Mouse (Mus musculus) stomach, adult 2 months (tissue): ENCODE results near the gene Mdk. TPM values are rescaled to one million over a fixed set of nuclear protein-coding genes. Genes with fewer than 3 reads are reported as not detected.

Experiments used
- polyA plus RNA-seq: library from polyadenylated mRNA; depleted of rRNA; stranded (reverse); fragments of >200 nt; gene quantifications from 2 replicates; pipeline ENCODE4 v1.2.3, GENCODE M21; 2012; rRNA removed

The Mdk gene
- polyA plus RNA-seq = 1.5 and 3.3 TPM in 2 replicates

DNA sequence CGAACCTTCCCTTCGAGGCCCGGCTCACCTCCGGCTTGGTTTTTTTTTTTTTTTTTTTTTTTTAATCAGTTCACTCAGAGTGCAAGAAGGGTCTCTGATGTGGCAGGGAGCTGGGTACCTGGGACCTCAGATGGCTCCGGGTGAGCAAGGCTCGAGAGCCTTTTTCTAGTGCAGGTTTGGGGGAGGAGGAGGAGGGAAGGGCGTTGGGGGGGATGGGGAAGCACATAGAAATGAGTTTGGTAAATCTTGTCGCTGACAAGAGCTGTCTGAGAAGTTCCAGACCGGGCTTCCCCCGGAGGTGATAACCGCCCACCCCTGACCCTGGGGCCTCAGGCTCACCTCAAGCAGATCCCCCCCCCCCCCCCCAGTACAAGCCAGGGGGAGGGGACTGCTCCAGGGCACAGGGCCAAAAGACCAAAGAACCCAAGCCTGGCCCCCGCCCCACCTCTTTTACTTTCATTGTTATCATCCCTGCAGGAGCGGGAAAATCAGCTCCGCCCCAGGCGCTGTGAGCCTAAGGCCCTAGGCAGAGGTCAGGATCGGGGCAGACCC is at the start of gene Mdk:
Gene Mdk (minus strand): TSS at position 138 of the 552 bp plus-strand sequence.

DNA sequence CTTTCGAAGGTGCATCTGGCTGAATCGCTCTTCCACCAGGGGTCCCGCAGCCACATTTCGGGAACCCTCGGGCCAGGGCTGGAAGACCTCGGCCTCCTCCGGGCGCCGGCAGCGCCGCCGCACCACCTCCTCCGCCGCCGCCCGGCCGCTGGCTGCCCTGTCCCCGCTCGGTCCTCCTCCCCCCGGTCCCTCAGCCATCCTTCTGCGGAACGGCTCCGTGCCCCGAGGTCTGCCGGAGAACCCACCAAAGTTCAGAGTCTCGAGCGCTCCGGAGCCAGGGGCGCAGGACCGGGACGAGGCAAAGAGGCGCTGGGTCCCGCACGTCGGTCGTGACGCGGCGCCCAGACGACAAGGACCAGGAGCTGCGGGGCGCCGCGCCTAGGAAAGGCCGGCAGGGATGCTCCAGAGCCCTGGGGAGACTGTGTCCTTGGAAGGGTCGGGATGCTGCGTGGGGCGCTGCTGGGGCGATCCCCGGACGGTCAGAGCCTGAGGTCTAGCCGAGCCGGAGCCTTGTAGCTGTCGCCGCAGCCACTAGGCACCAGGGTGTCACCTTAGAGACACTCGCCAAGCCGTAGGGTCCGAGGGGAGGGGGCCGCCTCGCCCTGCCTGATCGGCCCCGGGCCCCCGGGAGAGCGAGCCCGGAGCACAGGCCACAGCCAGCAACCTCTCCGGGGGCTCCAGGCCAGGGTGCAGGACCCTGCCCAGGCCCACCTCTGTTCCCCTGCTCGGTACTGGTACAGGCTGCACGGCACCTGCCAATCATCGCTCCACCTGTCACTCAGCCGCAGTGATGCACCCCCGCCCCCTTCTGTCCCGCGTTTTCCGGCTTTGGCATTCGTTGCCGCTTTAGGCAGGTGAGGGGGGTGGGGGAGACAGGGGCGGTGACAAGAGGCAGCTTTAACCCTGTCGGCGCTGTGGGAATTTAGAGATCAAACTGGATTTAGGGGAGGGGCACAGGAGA is 43.8 kb upstream of the Mdk start, which contains the start of gene Dgkz:
Gene Dgkz (minus strand): TSS at position 284 of the 961 bp plus-strand sequence.

DNA sequence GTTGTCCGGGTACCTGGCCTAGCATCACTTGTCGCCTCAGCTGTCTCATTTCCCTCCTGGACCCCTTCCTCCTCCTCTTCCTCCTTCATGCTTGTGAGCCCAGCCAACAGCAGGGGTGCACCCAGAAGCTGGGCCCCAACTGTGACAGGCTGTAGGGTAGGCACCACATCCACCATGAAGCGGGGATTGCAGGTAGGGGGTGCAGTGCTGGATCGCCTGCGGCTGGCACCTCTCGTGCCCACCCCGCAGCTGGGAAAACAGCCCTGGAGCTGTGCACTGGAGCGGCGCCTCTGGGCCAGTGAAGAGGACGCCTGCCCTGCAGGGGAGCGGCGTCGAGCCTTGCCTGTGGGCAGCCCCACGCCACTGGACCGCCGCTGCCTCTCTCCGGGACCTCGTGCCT is 13.4 kb upstream of the Mdk start, which contains the start of gene Gm9821:
Gene Gm9821 (plus strand): TSS at position 221 of the 400 bp plus-strand sequence.

DNA sequence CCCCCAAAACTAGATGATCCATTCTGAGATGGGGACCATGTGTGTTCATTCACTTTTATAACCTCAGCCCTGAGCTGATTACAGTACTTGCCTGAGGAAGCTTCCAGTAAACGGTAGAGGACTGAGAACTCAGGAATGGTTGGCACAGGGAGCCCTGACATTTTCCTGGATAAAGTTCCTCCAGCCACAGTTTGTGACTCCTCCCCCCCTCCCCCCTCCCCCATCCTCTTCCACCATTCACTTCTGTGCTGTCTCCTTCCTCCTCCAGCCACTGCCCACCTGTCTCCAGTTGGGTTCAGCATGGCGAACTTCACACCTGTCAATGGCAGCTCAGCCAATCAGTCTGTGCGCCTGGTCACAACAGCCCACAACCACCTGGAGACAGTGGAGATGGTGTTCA is 5.1 kb downstream of the Mdk start, which contains the start of gene Chrm4:
Gene Chrm4 (plus strand): TSS at position 301 of the 400 bp plus-strand sequence.

Other genes with a start within 250 kb of the Mdk start
- gene Atg13, start 221.7 kb downstream of the Mdk start, polyA plus RNA-seq = 12.2 and 14.6 TPM in 2 replicates
- gene Harbi1, start 221.4 kb downstream of the Mdk start, polyA plus RNA-seq = 0.65 and 1.2 TPM in 2 replicates
- gene Ambra1, start 202.2 kb downstream of the Mdk start, polyA plus RNA-seq = 8.4 and 9.5 TPM in 2 replicates
- gene Chrm4, start 5.0 kb downstream of the Mdk start, polyA plus RNA-seq = 0.35 and 0.68 TPM in 2 replicates
- gene Gm9821, start 13.4 kb upstream of the Mdk start, polyA plus RNA-seq = not detected in 2 replicates
- 79.4 and 88.3 TPM in 2 replicates for gene Dgkz, start 43.6 kb upstream of the Mdk start, polyA plus RNA-seq
- gene Creb3l1, start 92.2 kb upstream of the Mdk start, polyA plus RNA-seq = 31.6 and 34.0 TPM in 2 replicates
- 6.2 and 9.8 TPM in 2 replicates for gene Phf21a, start 160.8 kb upstream of the Mdk start, polyA plus RNA-seq